Mouse (Mus musculus): ENCODE measurements around the gene Atxn2. TPM values are rescaled to one million over a fixed set of nuclear protein-coding genes. Genes with fewer than 3 reads are reported as not detected.

Gene Atxn2
- 97.6 TPM for polyA plus RNA-seq (2014; fragmentation: Illumina TruSeq; extraction: RNeasy Lipid Tissue Mini Kit (QIAGEN cat#74804); ENCODE audit: low read depth, low replicate concordance)

DNA sequence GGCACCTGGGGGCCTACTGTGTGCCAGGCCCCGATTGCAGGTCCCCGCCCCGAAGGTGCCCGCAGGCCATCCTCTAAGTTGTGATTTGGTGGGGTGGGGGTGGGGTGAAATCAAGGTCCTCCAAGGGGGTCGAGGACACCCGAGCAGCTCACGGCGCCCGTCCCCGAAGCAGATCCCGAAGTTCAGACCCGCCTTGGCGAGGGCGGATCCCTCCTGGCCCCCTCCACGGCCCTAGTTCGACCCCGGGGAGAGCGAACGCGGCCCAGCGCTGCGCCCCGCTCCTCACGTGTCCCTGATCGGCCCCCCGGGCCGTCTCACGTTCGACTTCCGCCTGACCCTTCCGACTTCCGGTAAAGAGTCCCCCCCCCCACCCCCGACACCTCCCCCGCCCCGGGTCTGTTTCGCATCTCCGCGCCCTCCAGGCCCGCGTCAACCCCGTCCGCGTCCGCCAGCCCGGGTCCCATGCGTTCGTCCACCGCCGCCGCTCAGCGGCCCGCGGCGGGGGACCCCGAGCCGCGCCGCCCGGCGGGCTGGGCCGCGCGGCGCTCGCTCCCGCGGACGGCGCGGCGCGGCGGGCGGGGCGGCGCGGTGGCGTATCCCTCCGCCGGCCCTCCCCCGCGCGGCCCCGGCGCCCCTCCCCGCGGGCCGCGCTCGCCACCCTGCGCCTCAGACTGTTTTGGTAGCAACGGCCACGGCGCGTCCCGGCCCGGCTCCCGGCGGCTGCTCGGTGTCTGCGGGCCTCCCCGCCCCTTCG is at the start of gene Atxn2:
TSS of gene Atxn2 (plus strand) at position 164 of the 754 bp plus-strand sequence.

GRCm38 (mm10) chr5:121837441-121838340 is 126.6 kb downstream of the Atxn2 start, which contains the start of gene Sh2b3:
Sh2b3 (minus strand) TSS chr5:121837646.

DNA sequence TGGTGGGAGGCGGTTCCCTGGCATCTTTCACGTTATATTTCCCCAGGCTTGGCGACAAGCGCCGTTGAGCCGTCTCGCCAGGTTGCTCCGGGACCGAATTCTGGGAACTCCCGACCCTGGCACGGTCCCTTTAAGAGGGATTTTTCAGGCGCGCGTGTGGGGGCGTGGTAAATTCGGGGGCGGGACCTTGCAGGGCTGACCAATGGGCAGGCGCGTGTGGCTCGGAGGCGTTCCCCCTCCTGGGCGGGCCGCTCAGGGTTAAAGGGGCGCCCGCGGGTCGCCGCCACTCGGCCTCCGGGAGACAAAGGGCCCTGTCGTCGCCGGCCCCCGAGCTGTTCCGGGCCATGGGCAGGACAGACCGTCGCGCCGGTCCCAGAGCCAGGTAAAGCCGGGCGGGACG is 137.6 kb downstream of the Atxn2 start, which contains the start of gene Pheta1:
TSS of gene Pheta1 (plus strand) at position 242 of the 400 bp plus-strand sequence.

Other genes starting within 250 kb of the Atxn2 start
- gene Adam1b, start 207.9 kb upstream of the Atxn2 start, polyA plus RNA-seq (2014; fragmentation: Illumina TruSeq; extraction: RNeasy Lipid Tissue Mini Kit (QIAGEN cat#74804); ENCODE audit: low read depth, low replicate concordance), result not detected
- gene Adam1a, start 165.9 kb upstream of the Atxn2 start, polyA plus RNA-seq (2014; fragmentation: Illumina TruSeq; extraction: RNeasy Lipid Tissue Mini Kit (QIAGEN cat#74804); ENCODE audit: low read depth, low replicate concordance), result 4.3 TPM
- gene Gm42878, start 165.9 kb upstream of the Atxn2 start, polyA plus RNA-seq (2014; fragmentation: Illumina TruSeq; extraction: RNeasy Lipid Tissue Mini Kit (QIAGEN cat#74804); ENCODE audit: low read depth, low replicate concordance), result not detected
- 107 TPM for gene Mapkapk5, start 165.4 kb upstream of the Atxn2 start, polyA plus RNA-seq (2014; fragmentation: Illumina TruSeq; extraction: RNeasy Lipid Tissue Mini Kit (QIAGEN cat#74804); ENCODE audit: low read depth, low replicate concordance)
- 503 TPM for gene Aldh2, start 117.5 kb upstream of the Atxn2 start, polyA plus RNA-seq (2014; fragmentation: Illumina TruSeq; extraction: RNeasy Lipid Tissue Mini Kit (QIAGEN cat#74804); ENCODE audit: low read depth, low replicate concordance)
- 99.9 TPM for gene Acad12, start 92.4 kb upstream of the Atxn2 start, polyA plus RNA-seq (2014; fragmentation: Illumina TruSeq; extraction: RNeasy Lipid Tissue Mini Kit (QIAGEN cat#74804); ENCODE audit: low read depth, low replicate concordance)
- gene Acad10, start 50.8 kb upstream of the Atxn2 start, polyA plus RNA-seq (2014; fragmentation: Illumina TruSeq; extraction: RNeasy Lipid Tissue Mini Kit (QIAGEN cat#74804); ENCODE audit: low read depth, low replicate concordance), result 4.5 TPM
- gene Brap, start 50.8 kb upstream of the Atxn2 start, polyA plus RNA-seq (2014; fragmentation: Illumina TruSeq; extraction: RNeasy Lipid Tissue Mini Kit (QIAGEN cat#74804); ENCODE audit: low read depth, low replicate concordance), result 27.0 TPM
- gene Sh2b3, start 126.3 kb downstream of the Atxn2 start, polyA plus RNA-seq (2014; fragmentation: Illumina TruSeq; extraction: RNeasy Lipid Tissue Mini Kit (QIAGEN cat#74804); ENCODE audit: low read depth, low replicate concordance), result 18.7 TPM
- 11.6 TPM for gene Pheta1, start 137.6 kb downstream of the Atxn2 start, polyA plus RNA-seq (2014; fragmentation: Illumina TruSeq; extraction: RNeasy Lipid Tissue Mini Kit (QIAGEN cat#74804); ENCODE audit: low read depth, low replicate concordance)

Data from heart, adult 10 weeks (tissue).